Mouse (Mus musculus) liver (tissue): ENCODE data around the gene Fam160a2.
"Not testable (repeated sequence)": the region's sequence is repeated elsewhere in the genome, so short reads cannot be mapped to it uniquely, and the experiment has no call there.

Experiments used
- DNase-seq: peaks from one replicate; pipeline ENCODE4 v3.0.0-alpha.2; 2020; ENCODE audit warnings: mixed read lengths

Gene Fam160a2

DNA sequence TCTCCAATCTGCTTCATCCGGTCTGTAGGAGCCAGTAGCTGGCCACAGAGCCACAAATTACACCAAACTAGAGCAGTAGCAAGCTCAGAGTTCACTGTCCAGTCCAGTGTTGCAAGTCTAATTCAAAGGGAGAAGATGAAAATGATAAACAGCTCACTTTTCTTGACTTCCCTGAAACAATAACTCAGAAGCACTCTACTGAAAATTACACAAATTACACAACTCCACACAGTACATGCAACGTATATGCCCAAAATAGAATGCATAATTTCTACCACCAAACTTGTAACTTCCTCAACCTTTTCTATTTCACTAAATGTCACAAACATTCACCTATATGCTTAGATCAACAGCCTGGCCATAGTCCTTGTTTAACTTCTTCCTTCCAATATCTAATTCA, 9.6 kb downstream of the Fam160a2 start:
- DNase-seq: no peak

DNA sequence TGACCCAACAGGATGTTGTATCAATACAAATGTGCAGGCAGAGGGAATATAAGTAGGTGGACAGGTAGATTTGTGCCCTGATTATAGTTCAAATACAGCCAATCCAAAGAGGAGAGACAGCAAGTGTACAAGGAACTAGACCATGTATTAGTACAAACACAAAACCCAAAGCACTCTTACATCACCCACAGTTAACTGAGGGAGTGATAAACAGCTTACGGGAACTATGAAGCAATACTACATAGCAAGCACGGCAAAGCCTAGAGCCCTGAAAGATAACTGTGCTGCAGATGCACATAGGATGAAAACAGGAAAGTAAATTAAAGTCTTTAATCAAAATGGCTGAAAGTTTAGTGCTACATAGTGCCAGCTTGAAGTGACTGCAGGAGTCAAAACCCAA, 12.2 kb downstream of the Fam160a2 start:
- no peak for DNase-seq

- DNase-seq: no peak
Observed at GRCm38 (mm10) chr7:105380329-105380728, 19.5 kb downstream of the Fam160a2 start.

DNA sequence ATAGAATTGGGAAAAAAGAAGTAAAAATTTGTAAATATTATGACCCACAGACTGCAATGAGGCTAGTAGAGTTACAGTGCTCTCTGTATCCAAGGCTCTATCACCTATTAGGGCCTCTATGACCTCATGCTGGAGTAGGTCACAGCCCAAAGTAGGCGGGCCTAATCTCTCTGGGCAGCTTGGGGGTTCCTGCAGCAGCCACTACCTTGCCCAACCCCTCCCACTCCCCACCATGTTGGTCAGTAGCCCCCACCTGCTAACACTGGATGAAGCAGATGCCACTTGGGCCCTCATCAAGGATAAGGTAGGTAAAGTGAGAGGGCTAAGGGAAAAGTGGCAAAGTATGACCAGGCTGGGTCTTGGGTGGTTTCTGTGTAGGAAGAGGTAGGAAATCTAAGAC, 25.0 kb downstream of the Fam160a2 start, which contains the start of gene Gm5901:
Gene Gm5901, plus strand, starts transcription at position 173 of the 400 bp plus-strand sequence.
- DNase-seq: no peak

DNA sequence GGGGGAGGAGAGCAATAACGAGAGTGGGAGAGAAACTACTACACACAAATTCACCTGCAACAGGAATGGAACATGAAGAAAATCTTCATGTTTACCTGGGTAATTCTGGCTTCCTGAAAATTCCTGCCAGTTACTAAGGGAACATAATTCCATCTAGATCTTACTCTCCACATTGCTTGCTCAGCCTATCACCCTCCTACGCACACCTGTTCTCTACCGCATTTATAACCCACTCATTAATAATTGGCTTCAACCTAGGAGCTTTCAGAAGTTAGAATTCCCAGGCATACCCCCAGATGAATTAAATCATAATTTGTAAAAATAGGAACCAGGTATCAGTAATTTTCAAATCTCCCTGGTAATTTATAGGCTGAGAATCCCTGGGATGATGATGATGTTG, 25.9 kb downstream of the Fam160a2 start:
- no peak for DNase-seq

GRCm38 (mm10) chr7:105373509-105373908, 26.3 kb downstream of the Fam160a2 start:
- DNase-seq: no peak

DNA sequence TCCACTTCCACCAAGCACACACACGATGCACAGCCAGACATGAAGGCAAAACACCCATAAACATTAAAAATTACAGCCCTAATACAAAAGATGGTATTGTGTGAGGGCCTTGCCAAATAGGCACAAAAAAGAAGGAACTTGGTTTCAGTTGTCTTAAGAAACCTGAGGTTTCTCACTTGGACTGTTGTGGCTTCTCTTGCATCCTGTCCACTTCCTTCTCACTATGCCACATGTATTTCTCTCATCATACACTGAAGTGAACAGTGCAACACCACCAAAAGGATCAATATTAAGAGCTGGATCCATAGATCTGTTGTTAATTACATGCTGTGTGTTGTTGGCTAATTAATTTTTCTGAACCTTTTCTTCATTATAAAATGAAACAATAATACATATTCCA, 26.9 kb downstream of the Fam160a2 start:
- DNase-seq: no peak

- DNase-seq: no peak
Observed at GRCm38 (mm10) chr7:105368521-105368920, 31.3 kb downstream of the Fam160a2 start.

DNA sequence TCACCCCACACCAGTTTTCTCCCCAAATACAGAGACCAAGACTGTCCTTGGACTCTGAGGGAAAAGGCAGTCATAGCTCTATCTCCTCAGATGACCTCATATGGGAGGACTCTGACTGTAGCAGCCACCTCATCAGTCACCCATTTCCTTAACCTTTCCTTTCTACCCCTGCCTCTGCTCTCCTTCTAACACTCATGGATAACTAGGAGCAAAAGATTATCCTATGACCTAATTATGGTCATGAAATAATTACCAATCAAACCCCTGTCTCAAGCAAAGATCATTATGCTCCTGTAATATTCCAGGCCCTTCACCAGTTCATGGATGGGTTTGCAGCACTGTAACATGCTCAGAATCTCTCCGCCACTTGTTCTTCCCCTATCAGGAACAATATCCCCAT, 31.9 kb downstream of the Fam160a2 start, which contains the start of gene Olfr692:
Gene Olfr692, plus strand, starts transcription at position 301 of the 400 bp plus-strand sequence.
- no peak for DNase-seq

DNA sequence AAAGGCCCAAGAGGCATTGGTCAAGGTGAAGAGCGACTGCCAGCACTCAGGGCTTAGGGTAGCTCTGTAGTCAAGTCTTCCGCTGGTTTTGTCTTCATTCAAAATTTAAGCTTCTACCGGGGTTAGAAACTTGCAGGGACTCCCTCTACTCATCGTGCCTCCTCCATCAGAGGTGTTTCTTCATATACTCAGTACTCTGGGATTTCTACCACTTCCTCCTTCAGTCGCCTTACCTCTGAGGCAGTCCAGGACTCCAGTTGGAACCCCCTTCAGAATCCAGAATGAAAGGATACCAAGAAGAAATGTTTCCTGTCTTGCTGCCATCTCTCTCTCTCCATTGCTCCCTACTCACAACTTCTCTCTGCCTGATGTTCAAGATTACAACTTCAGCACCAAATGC, 32.6 kb downstream of the Fam160a2 start:
- DNase-seq: no peak

- no peak for DNase-seq
Observed at GRCm38 (mm10) chr7:105361713-105362112, 38.1 kb downstream of the Fam160a2 start.

GRCm38 (mm10) chr7:105356487-105356886, 43.4 kb downstream of the Fam160a2 start:
- DNase-seq: not testable (repeated sequence)

DNA sequence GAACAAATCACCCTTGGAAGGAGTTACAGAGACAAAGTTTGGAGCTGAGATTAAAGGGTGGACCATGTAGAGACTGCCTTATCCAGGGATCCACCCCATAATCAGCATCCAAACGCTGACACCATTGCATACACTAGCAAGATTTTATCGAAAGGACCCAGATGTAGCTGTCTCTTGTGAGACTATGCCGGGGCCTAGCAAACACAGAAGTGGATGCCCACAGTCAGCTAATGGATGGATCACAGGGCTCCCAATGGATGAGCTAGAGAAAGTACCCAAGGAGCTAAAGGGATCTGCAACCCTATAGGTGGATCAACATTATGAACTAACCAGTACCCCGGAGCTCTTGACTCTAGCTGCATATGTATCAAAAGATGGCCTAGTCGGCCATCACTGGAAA, 43.8 kb downstream of the Fam160a2 start:
- DNase-seq: not testable (repeated sequence)

DNA sequence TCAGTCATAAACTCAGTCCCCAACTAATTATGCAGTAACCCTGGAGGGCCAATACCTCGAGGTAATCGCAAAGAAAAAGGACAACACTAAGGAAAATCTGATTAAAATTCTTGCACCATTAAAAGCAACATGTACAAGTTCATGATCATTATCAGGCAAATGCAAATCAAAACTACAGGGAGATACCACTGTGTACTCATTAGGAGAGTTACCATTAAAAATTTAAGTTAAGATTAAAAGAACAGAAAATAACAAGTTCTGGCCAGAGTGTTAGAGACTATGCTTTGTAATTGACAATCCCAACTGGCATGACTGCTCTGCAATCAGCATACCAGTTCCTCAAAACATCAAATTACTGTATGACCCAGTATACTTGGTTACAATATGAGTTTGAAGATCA, 57.1 kb downstream of the Fam160a2 start:
- no peak for DNase-seq

GRCm38 (mm10) chr7:105342170-105342569, 57.7 kb downstream of the Fam160a2 start, which contains the start of gene Olfr691:
TSS of gene Olfr691 (minus strand) at chr7:105342270.
- no peak for DNase-seq

DNA sequence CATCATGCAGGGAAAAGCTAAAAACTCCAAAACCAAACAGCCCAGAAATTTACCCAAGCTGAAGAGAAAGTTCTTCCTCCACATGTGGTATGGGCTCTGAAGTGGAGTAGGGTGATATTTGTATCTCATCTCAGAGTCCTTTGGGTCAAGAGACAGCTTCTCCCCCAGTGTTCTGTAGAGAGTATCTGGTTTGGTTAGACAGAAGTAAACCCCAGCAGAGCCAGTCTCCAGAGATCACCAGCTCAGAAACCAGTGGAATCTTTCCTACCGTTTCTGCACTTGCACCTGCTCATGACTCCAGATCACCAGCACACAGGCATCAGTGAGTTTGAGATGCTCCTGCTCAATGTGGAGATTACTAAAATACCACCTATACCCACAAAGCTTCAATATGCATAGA, 65.8 kb downstream of the Fam160a2 start, which contains the start of gene Olfr690:
Gene Olfr690, minus strand, starts transcription at position 101 of the 400 bp plus-strand sequence.
- DNase-seq: no peak

GRCm38 (mm10) chr7:105325302-105325701, 74.6 kb downstream of the Fam160a2 start:
- DNase-seq: no peak
